Mouse (Mus musculus) heart, postnatal 0 days (tissue): ENCODE measurements at regions not wholly inside any gene's neighbourhood (a gene's known extent, or its start where the extent isn't known, plus 50 kb on each side); places are given as distances from the start of the nearest gene placed in this dataset.

Experiments
- CTCF ChIP-seq: IDR thresholded peaks from 2 replicates; pipeline ENCODE4 v1.5.1; 2016; ENCODE audit warnings: antibody characterized with exemption, control low read depth, low read depth
- EP300 ChIP-seq: IDR thresholded peaks from 2 replicates; pipeline ENCODE4 v1.6.1; 2016; ENCODE audit warnings: antibody characterized with exemption, low read depth

DNA sequence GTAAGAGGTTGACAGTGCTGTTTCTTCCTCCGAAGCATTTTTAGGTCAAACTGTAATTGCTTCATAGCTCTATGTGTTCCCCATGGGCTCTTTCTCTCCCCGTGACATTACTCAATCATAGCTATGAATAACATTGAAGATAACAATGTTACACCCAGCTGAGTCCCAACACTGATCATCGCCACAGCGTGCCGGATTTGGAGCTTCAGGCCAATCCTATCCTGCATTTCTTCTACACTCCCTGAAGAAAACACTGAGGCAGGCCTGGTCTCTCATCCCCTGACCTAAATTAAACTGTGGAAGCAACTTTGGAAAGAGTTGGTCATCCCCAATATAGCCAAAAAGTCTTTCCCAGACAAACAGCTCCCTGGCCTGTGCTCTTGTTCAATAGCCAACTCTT lies 168.7 kb upstream of the Phyhipl start:
- TF ChIP-seq EP300, result no peak
- no peak for TF ChIP-seq CTCF
